Mouse (Mus musculus) granulocyte monocyte progenitor cell, adult 5-6 weeks (primary cell): Measurements from ENCODE around the gene Stx5a. TPM values are rescaled to one million over a fixed set of nuclear protein-coding genes. Genes with fewer than 3 reads are reported as not detected.

Experiments
- ATAC-seq: replicated peaks from 2 replicates; pipeline ENCODE4 v1.8.0; 2016; ENCODE audit warnings: mild to moderate bottlenecking, moderate TSS enrichment, inconsistent platforms; ENCODE audit not compliant: poor library complexity, severe bottlenecking
- total RNA-seq, 2 experiments: library from RNA; stranded (forward) in 1 of 2; stranded (reverse) in 1 of 2; fragments of 200-712, 200-1000 nt in 1 of 2; fragments of >200 nt in 1 of 2; fragmentation: Nextera tagmentation in 1 of 2; gene quantifications; 2 replicates each; pipeline ENCODE4 v1.2.3; 2014 to 2017

The Stx5a gene
- total RNA-seq, 2 experiments from 2014 or later, result 43.0 to 64.7 TPM

DNA sequence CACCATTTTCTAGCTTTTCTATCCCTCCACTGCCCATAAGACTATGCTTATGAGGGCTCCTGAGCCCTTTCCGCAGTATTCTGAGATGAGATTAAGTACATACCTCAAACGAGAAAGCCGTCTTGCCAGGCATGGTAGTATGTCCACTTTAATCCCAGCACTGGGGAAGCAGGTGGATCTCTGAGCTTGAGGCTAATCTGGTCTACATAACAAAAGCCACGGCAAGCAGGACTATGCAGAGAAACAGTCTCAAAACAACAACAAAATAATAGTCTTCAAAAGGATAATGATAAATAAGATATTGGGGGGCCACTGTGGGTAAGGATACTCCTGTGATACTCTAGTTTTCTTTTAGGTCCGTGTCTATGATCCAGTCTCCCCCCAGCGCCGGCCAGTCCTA, 2.3 kb upstream of the Stx5a start:
- no peak for ATAC-seq

DNA sequence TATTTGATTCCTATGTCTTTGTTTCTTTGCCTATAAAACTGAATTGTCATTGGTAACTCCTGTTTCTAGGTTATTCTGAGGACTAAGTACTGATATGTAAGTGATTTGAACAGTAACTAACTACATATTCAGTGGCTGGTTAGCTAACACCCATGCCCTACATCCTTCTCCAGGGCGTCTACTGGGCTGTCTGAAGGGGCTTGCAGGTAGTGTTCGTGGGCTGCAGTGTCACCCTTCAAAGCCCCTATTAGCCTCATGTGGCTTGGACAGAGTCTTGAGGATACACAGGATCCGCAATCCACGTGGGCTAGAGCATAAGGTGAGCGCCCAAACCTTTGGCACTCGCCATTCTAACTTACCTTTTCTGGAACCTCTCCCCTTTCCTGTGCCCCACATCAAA, 1.6 kb upstream of the Stx5a start:
- ATAC-seq, result no peak

DNA sequence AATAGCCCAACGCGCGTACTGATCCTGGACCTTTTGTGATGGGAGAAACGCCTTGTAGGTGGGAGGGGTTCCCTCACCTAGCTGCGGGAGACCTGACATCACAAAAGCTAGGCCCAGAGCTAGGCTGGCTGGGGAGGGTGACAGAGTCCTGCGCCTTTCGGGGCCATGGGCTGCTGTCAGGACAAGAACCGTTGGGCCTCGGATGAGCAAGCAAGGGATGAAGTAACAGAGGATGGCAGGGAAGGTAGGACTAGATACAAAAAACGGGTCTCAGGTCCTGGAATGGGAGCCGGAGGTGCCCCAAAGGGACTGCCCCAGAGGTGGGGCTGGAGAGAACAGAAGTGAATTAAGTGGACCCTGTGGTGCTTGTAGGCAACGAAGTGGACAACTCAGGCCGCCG, 610 bp upstream of the Stx5a start, which contains the start of gene 1700092M07Rik:
Gene 1700092M07Rik (plus strand): TSS at position 116 of the 400 bp plus-strand sequence.
- no peak for ATAC-seq

DNA sequence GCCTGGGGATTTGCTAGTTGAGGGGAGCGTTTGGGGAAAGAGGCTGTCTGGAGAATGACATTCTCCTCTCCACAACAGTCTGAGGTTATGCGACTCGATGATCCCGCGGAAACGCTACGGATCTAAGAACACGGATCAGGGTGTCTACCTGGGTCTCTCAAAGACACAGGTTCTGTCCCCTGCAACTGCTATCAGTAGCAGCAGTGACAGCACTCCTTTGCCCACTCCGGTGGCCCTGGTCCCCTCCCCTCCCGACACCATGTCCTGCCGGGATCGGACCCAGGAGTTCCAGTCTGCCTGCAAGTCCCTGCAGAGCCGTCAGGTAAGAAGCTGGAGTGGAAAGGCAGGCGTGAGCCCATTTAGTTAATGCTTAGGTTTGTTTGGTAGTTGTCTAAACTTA, 963 bp downstream of the Stx5a start:
- ATAC-seq, result no peak

DNA sequence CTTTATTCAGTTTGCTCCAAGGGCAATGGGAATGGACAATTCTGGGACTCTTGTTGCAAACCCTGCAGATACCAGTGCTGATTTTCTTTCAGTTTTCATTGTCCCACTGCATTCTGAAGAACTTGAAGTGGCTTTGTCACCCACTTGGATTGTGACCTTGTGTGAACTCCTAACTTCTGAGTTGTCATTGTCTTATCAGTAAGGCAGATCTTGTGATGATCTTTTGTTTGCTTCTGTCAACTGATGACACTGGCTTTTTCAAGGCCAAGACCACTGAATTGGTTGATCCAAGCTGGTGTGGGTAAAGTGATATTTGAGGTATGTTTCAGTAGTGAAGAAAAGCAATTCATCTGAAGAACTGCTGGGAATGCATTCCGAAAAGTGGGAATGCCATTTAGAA, 4.2 kb downstream of the Stx5a start:
- no peak for ATAC-seq

DNA sequence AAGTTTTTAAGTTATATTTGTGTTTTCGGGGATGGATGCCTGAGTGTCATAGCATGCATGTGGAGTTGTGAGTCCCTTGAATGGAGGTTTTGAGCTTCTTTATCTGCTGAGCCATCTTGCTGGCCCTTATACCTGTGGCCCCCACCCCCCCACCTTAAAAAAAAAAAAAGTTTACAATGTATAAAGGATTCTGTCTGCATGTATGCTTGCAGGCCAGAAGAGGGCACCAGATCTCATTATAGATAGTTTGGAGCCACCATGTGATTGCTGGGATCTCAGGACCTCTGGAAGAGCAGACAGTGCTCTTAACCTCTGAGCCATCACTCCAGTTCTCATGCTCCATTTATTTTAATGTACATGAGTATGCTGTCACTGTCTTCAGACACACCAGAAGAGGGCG, 6.2 kb downstream of the Stx5a start:
- peak; percentile 50 for ATAC-seq

DNA sequence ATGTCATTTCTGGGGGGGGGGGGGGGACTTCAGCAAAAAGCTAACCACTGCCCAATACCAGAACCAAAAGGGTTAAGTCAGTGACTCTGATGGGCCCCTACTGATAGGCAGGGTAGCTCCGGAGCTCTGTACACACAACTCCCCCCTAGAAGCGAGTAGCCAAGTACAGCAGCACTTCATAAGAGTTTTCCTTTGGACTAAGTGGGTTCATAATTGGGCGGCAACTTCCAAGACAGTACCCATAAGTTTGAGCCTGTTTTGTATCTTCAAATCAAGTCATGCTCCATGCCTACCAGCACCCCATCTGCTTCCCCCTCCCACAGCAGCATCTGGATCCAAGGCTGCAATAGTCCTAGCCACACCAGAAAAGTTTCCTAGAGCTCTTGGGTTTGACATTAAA, 14.4 kb downstream of the Stx5a start:
- ATAC-seq, result no peak

DNA sequence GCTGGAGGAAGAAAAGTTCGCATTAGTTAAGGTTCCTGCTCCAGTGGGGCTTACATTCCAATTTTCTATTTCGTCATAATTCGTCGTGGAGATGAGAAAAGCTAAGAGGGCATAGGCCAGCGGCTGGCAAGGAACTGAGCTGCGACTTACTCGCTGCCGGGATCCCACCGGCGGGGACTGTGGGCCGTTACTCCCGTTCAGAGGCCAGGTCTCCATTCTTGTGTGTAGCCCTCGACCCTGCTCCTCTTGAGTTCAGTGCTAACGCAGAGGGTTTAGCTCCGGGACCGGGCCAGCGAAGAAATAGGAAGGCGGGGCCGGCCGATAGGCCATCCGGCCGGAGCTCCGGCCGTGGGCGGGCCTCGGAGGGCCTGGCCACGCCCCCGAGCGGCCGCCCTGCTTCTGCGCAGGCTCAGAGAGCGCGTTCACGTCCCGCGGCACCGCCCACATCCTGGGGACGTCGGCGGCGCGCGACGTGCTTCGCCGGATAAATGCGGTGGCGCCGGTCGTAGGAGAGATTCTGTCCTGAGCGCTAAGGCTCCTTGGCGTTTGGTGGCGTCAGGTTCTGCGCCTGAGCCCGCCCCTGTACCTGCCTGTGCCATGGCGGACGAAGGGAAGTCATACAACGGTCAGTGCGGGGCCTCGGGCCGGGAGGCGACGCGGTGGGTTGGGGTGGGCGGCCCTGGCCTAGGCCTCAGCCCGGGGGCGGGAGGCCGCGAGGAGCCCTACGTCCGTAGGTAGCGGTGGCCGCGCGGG, 15.6 kb downstream of the Stx5a start, which contains the start of gene Nxf1:
Gene Nxf1 (plus strand): TSS at position 439 of the 753 bp plus-strand sequence.
- ATAC-seq, result peak; percentile 92

DNA sequence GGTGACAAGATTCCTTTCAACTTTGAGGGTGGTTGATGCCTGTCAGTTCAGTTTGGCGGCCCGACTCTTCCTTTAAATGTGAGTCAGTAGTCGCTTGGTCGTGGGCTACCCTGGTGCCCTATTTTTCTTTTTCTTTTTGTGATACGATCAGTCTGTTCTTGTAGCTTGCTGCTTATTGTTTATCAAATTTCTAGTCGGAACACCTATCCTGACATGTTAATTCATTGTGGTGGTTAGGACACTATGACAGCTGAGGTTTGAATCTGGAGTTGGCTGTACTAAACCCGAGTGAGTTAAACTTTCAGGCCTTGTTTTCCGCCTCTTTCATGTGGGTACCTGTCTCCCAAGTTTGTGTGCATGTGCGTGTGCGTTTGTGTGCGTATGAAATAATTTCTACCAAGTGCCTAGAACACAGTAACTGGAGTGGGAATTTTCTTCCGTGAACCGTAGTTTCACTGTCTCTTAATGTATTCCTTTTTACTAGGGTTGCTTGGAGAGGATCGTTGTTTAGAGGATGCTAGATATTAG, 16.3 kb downstream of the Stx5a start:
- no peak for ATAC-seq

DNA sequence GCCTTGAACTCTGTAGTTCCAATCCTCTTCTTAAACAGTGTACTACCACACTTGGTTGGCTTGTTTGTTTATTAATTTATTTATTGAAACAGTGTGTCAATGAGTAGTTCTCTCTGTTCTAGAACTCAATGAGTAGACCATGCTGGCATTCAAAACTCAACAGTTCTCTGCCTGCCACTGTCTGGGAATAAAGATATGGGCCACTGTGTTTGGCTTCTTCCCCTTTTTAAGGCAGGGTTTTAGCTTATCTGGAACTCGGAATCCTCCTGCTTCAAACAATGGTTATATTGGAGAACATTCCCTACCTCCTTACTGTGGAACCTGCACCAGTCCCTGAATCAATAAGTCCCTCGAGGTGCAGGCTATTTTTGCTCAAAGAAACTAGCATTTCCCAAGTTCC, 17.7 kb downstream of the Stx5a start:
- no peak for ATAC-seq

DNA sequence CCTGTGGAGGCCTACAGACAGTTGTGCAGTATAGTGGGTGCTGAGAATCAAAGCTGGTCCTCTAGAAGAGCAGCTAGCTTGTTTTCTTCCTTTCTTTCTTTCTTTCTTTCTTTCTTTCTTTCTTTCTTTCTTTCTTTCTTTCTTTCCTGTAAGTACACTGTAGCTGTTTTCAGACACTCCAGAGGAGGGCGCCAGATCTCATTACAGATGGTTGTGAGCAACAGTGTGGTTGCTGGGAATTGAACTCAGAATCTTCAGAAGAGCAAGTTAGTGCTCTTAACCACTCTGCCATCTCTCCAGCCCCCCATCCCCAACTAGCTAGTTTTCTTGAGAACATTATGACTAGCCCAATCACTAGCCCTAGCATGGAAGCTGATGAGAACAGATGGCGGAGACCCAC, 19.5 kb downstream of the Stx5a start:
- ATAC-seq, result no peak

DNA sequence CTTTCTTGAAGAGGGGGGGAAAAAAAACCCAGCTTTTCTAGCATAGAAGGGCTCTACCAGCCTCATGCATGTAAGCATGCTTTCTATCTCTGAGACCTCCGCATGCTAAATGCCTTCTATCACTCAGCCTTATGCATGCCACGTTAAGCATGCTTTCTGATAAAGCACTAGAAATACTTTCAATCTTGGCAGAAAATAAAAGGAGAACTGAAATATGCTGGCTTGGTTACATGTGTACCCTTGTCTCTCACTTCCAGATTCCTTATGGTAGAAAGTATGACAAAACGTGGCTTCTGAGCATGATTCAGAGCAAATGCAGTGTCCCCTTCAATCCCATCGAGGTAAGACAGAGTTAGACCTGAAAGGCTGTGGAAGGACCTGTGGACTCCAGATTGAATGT, 22.1 kb downstream of the Stx5a start:
- ATAC-seq, result peak; percentile 48; the same call in 1 of the 2 replicates

DNA sequence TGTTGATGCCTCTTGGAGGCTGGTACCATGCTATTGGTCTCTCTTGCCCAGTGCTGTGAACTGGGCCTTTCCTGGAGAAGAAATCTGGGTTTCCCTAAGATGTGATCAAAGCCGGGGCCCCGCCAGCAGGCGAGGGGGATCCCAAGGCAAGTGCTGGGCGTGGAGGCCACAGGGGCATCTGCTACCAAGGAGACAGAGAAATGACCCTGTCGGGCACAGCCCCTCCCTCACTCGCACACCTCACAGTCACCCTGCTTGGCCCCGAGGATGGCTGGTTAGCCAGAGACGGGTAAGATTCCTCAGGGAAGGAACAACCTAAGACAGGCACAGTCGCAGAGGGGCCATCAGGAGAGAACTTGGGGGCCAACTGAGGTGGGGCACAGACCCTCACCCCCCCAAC, 24.3 kb downstream of the Stx5a start:
- ATAC-seq, result no peak

DNA sequence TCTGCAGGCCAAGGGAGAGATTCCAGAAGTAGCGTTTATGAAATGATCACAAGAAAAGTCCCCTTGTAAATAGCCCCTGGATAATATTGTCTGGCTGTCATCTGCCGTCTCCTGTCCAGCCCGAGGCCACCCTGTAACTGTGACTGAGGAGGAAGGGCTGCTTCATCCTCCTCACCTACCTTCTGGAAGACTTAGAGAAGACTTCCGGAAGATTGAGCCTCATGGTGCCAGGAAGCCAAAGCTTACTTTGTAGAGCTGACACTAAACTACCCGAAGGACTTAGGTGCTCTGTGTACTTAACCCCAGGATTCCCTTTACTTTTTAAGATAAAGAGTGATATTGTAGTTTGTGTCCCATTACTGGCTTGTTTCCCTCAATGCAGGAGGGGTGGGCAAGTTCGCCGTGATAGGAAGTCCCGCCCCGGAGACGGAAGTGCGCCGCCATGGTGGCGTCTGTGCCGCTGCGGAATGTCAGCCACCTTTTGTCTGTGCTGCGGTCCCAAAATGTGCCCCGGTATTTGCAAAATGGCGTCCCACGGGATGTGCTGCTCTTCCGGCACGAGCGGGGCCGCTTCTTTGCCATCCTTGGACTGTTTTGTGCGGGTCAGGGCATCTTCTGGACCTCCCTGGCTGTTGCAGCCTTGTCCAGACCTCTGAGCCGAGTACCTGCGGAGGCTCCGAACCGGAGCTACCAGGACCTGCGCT, 29.5 kb downstream of the Stx5a start, which contains the start of gene Tmem223:
Gene Tmem223 (plus strand): TSS at position 430 of the 704 bp plus-strand sequence.
- peak; percentile 54 for ATAC-seq

DNA sequence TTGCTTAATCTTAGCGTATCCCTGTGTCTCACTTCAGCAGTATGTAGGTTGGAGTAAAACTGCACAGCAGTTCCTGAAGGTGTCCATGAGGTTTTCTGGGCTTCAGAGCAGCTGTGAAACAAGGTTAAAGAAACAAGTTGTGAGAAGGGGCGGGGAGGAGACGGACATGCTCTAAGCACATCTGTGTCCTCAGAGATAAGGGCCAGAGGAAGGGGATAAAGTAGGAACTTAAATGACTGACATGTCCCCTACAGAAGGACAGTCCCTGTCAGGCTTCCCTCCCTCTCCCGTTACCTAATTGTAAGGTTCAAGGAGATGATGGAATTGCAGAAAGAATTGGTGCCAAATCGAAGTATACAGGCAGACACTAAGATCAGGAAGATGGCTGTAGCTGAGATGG, 31.8 kb downstream of the Stx5a start:
- ATAC-seq, result no peak

DNA sequence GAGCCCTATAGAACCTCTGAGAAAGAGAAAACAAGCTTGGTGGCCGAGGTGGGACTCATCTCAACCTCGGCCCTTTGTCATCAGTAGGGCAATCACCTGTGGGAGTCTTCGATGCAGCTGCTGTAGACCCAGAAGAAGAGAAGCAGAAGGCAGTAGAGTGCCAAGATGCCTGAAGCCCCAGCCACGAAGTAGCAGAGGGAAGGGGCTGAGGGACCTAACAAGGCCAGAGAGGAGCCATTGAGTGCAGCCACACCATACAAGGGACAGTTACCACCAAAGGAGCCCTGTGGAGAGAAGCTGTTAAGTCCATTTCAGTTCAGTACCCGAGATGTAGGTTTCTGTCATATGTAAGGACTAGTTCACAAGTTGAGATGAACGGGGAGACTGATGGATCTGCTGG, 32.2 kb downstream of the Stx5a start:
- ATAC-seq, result no peak

DNA sequence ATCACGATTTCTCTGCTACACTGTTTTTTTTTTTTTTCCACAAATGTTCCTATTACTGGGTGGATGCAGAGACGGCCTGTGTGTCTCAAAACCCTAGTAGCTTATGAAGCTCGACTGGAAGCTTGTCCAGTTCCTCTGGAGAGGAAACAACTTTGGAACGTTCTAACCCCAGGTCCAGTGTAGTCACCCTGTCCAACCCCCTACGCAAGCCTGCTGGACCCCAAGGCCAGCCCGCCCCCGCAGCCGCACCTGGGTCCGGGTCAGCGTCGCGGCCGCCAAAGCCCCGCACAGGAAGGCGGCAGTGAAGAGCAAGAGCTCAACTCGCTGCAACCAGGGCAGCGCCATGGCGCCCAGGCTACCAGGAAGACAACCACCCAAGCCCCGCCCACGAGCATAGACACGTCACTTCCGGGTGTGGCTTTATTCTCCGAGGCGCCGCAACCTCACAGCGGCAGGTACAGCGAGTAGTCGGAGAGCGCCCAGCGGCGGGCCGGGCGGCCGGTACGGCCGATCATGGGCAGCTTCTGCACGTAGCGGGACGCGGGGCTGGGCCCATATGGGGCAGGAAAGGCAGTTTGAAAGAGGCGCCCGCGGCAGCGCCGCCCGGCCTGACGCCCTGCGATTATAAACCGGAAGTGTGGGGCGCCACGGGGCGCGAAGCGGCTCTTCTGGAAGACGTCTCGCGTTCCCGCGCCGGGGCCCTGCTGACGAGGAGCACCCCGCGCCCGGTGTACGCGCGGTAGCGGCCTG, 33.0 kb downstream of the Stx5a start, which contains the start of gene Tmem179b:
Gene Tmem179b (minus strand): TSS at position 382 of the 750 bp plus-strand sequence.
- peak; percentile 85 for ATAC-seq

DNA sequence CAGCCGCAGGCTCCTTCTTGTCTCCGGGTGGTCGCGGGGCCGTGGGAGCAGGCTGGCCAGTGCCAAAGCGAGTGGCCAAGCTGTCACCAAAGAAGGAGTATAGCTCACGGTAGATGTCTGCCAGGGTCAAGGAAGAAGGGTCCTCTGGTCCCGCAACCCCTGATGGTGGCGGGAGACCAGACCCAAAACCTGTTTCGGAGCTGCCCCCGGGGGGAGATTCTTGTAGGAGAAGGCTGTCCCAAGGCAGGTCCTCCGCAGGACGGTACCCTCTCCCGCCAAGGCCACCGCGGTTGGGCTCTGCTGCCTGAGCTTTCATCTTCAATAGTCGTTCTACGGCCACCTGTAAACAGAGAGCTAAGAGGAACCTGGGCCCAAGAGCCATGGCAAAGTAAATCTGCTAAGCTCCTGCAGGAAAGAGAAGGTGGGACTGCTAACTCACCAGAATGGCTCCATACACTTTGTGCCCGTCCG, 33.8 kb downstream of the Stx5a start:
- no peak for ATAC-seq

DNA sequence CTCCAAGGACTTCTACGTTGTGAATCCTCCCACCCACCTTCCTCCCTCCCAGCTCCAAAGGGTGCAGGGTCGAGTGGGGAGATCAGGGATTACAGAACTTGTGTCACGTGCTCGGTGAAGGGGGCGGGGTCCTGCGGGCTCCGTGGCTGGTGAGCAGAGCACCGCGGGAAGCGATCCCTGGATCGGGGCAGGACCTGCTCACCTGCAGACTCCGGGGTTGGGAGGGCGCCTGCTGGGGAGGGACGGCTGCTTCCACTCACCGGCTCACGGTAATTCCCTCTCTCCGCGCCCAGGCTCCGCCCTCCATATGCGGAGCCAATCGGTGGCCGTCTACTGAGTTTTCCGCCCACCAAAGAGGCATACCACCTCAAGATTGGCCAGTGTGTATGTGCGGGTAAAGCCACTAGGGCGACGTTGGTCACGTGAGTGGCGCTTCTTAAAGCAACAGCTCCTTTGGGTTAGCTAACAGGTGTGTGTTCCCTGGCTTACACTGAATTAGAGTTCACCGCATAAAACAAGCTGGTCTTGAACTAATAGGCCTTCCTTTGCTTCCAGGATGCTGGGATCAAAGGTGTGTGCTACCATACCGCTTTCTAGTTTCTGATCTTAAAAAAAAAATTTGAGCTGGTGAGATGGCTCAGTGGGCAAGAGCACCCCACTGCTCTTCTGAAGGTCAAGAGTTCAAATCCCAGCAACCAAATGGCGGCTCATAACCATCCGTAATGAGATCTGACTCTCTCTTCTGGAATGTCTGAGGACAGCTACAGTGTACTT, 45.0 kb downstream of the Stx5a start, which contains the start of gene Taf6l:
Gene Taf6l (minus strand): TSS at position 410 of the 774 bp plus-strand sequence.
- peak; percentile 99 for ATAC-seq

DNA sequence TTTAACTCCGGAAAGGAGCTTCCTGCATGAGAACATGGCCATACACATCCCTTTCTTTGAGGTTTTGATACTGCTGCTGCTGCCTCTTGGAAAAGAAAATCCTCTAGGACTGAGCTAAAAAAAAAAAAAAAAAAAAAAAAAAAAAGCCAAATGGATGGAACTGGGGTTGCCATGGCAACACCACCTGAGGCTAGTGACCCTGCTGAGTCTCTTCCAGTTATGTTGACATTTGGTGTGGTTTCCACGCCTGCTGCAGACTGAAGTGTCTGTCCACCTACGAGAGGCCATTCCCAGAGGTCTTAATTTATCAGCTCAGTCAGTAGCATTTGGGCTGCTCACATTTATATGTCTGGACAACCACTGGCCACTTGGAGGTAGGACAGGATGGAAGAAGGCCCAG, 47.3 kb downstream of the Stx5a start:
- no peak for ATAC-seq
